ENCODE assay signal across 8 mouse cellular contexts in genomic region chr2:82053185-82053891, GRCm38 (mm10). TPM values are rescaled to one million over a fixed set of nuclear protein-coding genes. Genes with fewer than 3 reads are reported as not detected.
A peak's percentile ranks its signal among the peaks of the same experiment; 100 is the strongest.
DNase-seq lines count a peak whose midpoint lies in the region; ATAC-seq lines count a peak whose summit lies in the region.

Zfp804a (plus strand) TSS chr2:82053222.

- H3K4me1 ChIP-seq in forebrain, embryonic 14.5 days (ENCODE audit: control insufficient read depth, insufficient read depth, low read length), result no peaks in the 10 kb centered on the region
- H3K4me1 ChIP-seq in intestine, embryonic 16.5 days (ENCODE audit: control insufficient read depth, insufficient read depth, low read length), result no peaks in the 10 kb centered on the region

- H3K36me3 ChIP-seq in forebrain, embryonic 14.5 days (ENCODE audit: control insufficient read depth, insufficient read depth, low read length), result no peaks in the 10 kb centered on the region
- no peaks in the 10 kb centered on the region for H3K36me3 ChIP-seq in intestine, embryonic 16.5 days (ENCODE audit: control insufficient read depth, insufficient read depth, low read length)

- peak; percentile 20 for DNase-seq in gastrocnemius, postnatal 10 days
- DNase-seq in gastrocnemius, postnatal 25 days, result no peak
- peak; percentile 2 to 6 for DNase-seq in adrenal gland, postnatal 36 days
- DNase-seq in forebrain, embryonic 14.5 days (ENCODE audit: low spot score), result peak; percentile 83
- peak; percentile 10 for DNase-seq in liver
- DNase-seq in retina, postnatal 1 day, result peak; percentile 84
- DNase-seq in urinary bladder, postnatal 10 days (ENCODE audit: low spot score), result no peak

- H3K4me3 ChIP-seq in forebrain, embryonic 14.5 days (ENCODE audit: low read depth, low read length), result peak within 1 kb of the TSS; percentile 65
- peak within 1 kb of the TSS; percentile 64 for H3K4me3 ChIP-seq in intestine, embryonic 16.5 days (ENCODE audit: low read length)

- no peaks in the 10 kb centered on the region for H3K9me3 ChIP-seq in forebrain, embryonic 14.5 days (replicated peaks; ENCODE audit: control insufficient read depth, low read length)
- no peaks in the 10 kb centered on the region for H3K9me3 ChIP-seq in intestine, embryonic 16.5 days (ENCODE audit: control insufficient read depth, low read length)

- H3K27me3 ChIP-seq in forebrain, embryonic 14.5 days (replicated peaks; ENCODE audit: control insufficient read depth, insufficient read depth, low read length), result peaks cover 6% of the 10 kb centered on the region
- peaks cover 19% of the 10 kb centered on the region for H3K27me3 ChIP-seq in intestine, embryonic 16.5 days (replicated peaks; ENCODE audit: control insufficient read depth, insufficient read depth, low read length)

- WGBS in forebrain, embryonic 14.5 days, result under 1% methylated on average over 75 of the region's 82 CpGs
- under 1% methylated on average over 76 of the region's 82 CpGs for WGBS in intestine, embryonic 16.5 days

- H3K27ac ChIP-seq in forebrain, embryonic 14.5 days (ENCODE audit: low read depth, low read length), result peak within 1 kb of the TSS; percentile 92
- H3K27ac ChIP-seq in intestine, embryonic 16.5 days (ENCODE audit: low read length), result no peak within 1 kb of the TSS

- peak within 1 kb of the TSS; percentile 81 for H3K9ac ChIP-seq in forebrain, embryonic 14.5 days (ENCODE audit: low read length)
- peak within 1 kb of the TSS; percentile 60 for H3K9ac ChIP-seq in intestine, embryonic 16.5 days (ENCODE audit: low read depth, low read length)

- peak within 1 kb of the TSS; percentile 83 for H3K4me2 ChIP-seq in forebrain, embryonic 14.5 days (ENCODE audit: low read length)
- H3K4me2 ChIP-seq in intestine, embryonic 16.5 days (ENCODE audit: low read depth, low read length), result peak within 1 kb of the TSS; percentile 97

- peak; percentile 95 for ATAC-seq in forebrain, embryonic 14.5 days
- ATAC-seq in intestine, embryonic 16.5 days, result peak; percentile 84

RNA-seq across cellular contexts. Expression of gene Zfp804a, which starts in this region (rescaled TPM):
- total RNA-seq in gastrocnemius, postnatal 10 days (2021), result not detected
- not detected for total RNA-seq in gastrocnemius, postnatal 25 days (2021)
- under 1 TPM; 0.07 to 0.20 TPM for total RNA-seq in adrenal gland, postnatal 36 days (2021)
- polyA plus RNA-seq in forebrain, embryonic 14.5 days (2014; fragmentation: Nextera tagmentation; extraction: Ambion mirVana), result 5.9 and 6.1 TPM in 2 replicates
- polyA plus RNA-seq in intestine, embryonic 16.5 days (2015; fragmentation: Nextera tagmentation; extraction: Ambion mirVana), result 1.7 and 1.8 TPM in 2 replicates

Comparison
In these comparisons a context has a peak if more than half of its experiments do, and no peak if none do; other contexts are left out.
1. Peak in DNase-seq in gastrocnemius, postnatal 10 days; RNA of the gene not detected or under 1 TPM.
2. Peak in DNase-seq in adrenal gland, postnatal 36 days; RNA of the gene not detected or under 1 TPM.
3. DNase-seq: peak in forebrain, embryonic 14.5 days (single experiment), liver (single experiment) and retina, postnatal 1 day (single experiment); none in gastrocnemius, postnatal 25 days (single experiment) and urinary bladder, postnatal 10 days (single experiment).